Mouse (Mus musculus): ENCODE data around the gene Smim24.

GRCm38 (mm10) chr10:81385603-81386306 lies 7.1 kb upstream of the Smim24 start:
- TF ChIP-seq POLR2A (IDR thresholded peaks at IDR 0.05; ENCODE audit: control insufficient read depth, extremely low read depth, insufficient read depth, low read length, poor library complexity) (no peak), CTCF (IDR thresholded peaks at IDR 0.05; ENCODE audit: borderline replicate concordance, control insufficient read depth, extremely low read depth, insufficient read depth, low read length, poor library complexity) (no peak)

All from thymus, adult 2 months (tissue).